Mouse (Mus musculus): ENCODE measurements around the gene Cfap65. TPM values are rescaled to one million over a fixed set of nuclear protein-coding genes. Genes with fewer than 3 reads are reported as not detected.
A peak's percentile ranks its signal among the peaks of the same experiment; 100 is the strongest.

Cfap65 gene
- total and polyA plus RNA-seq, 3 experiments: 0.04 TPM; not detected in 2

- Histone ChIP-seq H3K9ac (ENCODE audit: insufficient read depth, low read depth) (no peak overlapping the region), H3K4me2 (ENCODE audit: insufficient read depth, low read depth, poor library complexity, severe bottlenecking) (no peak overlapping the region), H3K79me2 (replicated peaks; ENCODE audit: control insufficient read depth, extremely low read depth, insufficient read depth, poor library complexity, severe bottlenecking) (no peaks in the 10 kb centered on the region)
These were observed 29.3 kb upstream of the Cfap65 start for GRCm38 (mm10) chr1:74964494-74965215.

DNA sequence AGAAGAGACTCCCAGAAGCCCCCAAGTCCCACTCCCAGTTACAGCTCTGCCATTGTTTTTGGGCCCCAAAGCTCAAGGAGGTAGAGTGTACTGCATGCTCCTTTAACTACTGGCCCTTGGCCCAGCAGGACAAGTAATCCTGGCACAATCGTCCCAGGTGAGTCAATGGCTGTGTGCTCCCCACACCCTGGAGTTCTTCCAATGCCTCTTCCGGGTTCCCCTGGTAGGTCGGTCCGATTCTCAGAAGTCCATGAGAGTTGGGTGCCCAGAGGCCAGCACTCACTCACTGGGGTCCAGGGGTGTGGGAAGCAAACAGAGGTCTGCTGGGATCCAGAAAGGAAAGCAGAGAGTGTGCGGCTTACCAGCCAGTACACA, 27.4 kb upstream of the Cfap65 start:
- Histone ChIP-seq H3K27me3 (replicated peaks) (peaks cover 11% of the 10 kb centered on the region), H3K36me3 (replicated peaks in 1 of 2; ENCODE audit: control insufficient read depth in 1 of 2, insufficient read depth in 1 of 2, low read length in 1 of 2) (no peaks in the 10 kb centered on the region), H3K4me3 (replicated peaks in 1 of 3; ENCODE audit: low read depth in 2 of 3, low read length in 2 of 3, poor library complexity in 1 of 3) (no peak overlapping the region), H3K79me2 (replicated peaks; ENCODE audit: control insufficient read depth, extremely low read depth, insufficient read depth, poor library complexity, severe bottlenecking) (no peaks in the 10 kb centered on the region), H3K9me3 (replicated peaks; ENCODE audit: low read length) (no peaks in the 10 kb centered on the region), H3K27ac (ENCODE audit: insufficient read depth, low read depth) (no peak overlapping the region), H3K4me1 (ENCODE audit: control insufficient read depth in 1 of 2, insufficient read depth in 2 of 2) (no peaks in the 10 kb centered on the region), H3K9ac (ENCODE audit: insufficient read depth, low read depth) (no peak overlapping the region), H3K4me2 (ENCODE audit: insufficient read depth, low read depth, poor library complexity, severe bottlenecking) (no peak overlapping the region)
- in situ Hi-C loops (cut with MboI; ENCODE audit: low pct_ligation_motif_present, low pct_unique_long_range_greater_than_20kb, low sequenced_read_pairs): loop anchor here (5.0 kb wide), 1 partner anchor 34 kb away; no protein-coding TSS in a partner anchor
- DNase-seq (ENCODE audit: extremely low read depth): no peak
- dilution Hi-C loops (cut with MboI; ENCODE audit: extremely low pct_ligation_motif_present, extremely low pct_unique_long_range_greater_than_20kb, low sequenced_read_pairs): no loop called here
- no peak for TF ChIP-seq TCF12 (IDR thresholded peaks at IDR 0.05; ENCODE audit: low read depth, low read length)
- no peak for TF ChIP-seq RCOR1 (conservative IDR thresholded peaks at IDR 0.05; ENCODE audit: low read depth, low read length)
- no peak for TF ChIP-seq ZMIZ1 (IDR thresholded peaks at IDR 0.05; ENCODE audit: low read depth, low read length)
- no peak for TF ChIP-seq RAD21 (IDR thresholded peaks at IDR 0.05; ENCODE audit: low read depth, low read length)
- no peak for TF ChIP-seq POLR2AphosphoS2 (IDR thresholded peaks at IDR 0.05; ENCODE audit: low read depth, low read length)
- TF ChIP-seq TBP (conservative IDR thresholded peaks at IDR 0.05; ENCODE audit: low read depth, low read length): no peak
- TF ChIP-seq ETS1 (conservative IDR thresholded peaks at IDR 0.05; ENCODE audit: low read depth, low read length): no peak
- no peak for TF ChIP-seq MYC (IDR thresholded peaks at IDR 0.05; ENCODE audit: low read depth, low read length)
- no peak for TF ChIP-seq MAX (IDR thresholded peaks at IDR 0.05; ENCODE audit: low read length)
- TF ChIP-seq ZKSCAN1 (IDR thresholded peaks at IDR 0.05; ENCODE audit: borderline replicate concordance, low read depth, low read length): no peak
- TF ChIP-seq CHD2 (IDR thresholded peaks at IDR 0.05; ENCODE audit: low read length): no peak
- no peak for TF ChIP-seq MAFK (IDR thresholded peaks at IDR 0.05; ENCODE audit: insufficient replicate concordance, low read length)
- no peak for TF ChIP-seq IRF4 (IDR thresholded peaks at IDR 0.05; ENCODE audit: low read depth, low read length)
- no peak for TF ChIP-seq UBTF (IDR thresholded peaks at IDR 0.05; ENCODE audit: low read depth, low read length)
- TF ChIP-seq ELF1 (IDR thresholded peaks at IDR 0.05; ENCODE audit: low read depth, low read length): no peak

More at GRCm38 (mm10) chr1:74964494-74965215, 29.3 kb upstream of the Cfap65 start:
- dilution Hi-C loops (cut with MboI; ENCODE audit: extremely low pct_ligation_motif_present, extremely low pct_unique_long_range_greater_than_20kb, low sequenced_read_pairs): no loop called here
- Histone ChIP-seq H3K27ac (ENCODE audit: insufficient read depth, low read depth) (no peak overlapping the region), H3K36me3 (replicated peaks in 1 of 2; ENCODE audit: control insufficient read depth in 1 of 2, insufficient read depth in 1 of 2, low read length in 1 of 2) (no peaks in the 10 kb centered on the region), H3K9me3 (replicated peaks; ENCODE audit: low read length) (no peaks in the 10 kb centered on the region), H3K4me1 (ENCODE audit: control insufficient read depth in 1 of 2, insufficient read depth in 2 of 2) (no peaks in the 10 kb centered on the region), H3K4me3 (replicated peaks in 1 of 3; ENCODE audit: low read depth in 2 of 3, low read length in 2 of 3, poor library complexity in 1 of 3) (no peak overlapping the region), H3K27me3 (replicated peaks) (peaks cover 9% of the 10 kb centered on the region)
- DNase-seq (ENCODE audit: extremely low read depth): peak; percentile 78
- in situ Hi-C loops (cut with MboI; ENCODE audit: low pct_ligation_motif_present, low pct_unique_long_range_greater_than_20kb, low sequenced_read_pairs): loop anchor here (5.0 kb wide), 1 partner anchor 33 kb away; no protein-coding TSS in a partner anchor
- TF ChIP-seq CHD2 (IDR thresholded peaks at IDR 0.05; ENCODE audit: low read length): no peak
- no peak for TF ChIP-seq TBP (conservative IDR thresholded peaks at IDR 0.05; ENCODE audit: low read depth, low read length)
- TF ChIP-seq HCFC1 (IDR thresholded peaks at IDR 0.05; ENCODE audit: low read depth, low read length): no peak
- no peak for TF ChIP-seq PAX5 (IDR thresholded peaks at IDR 0.05; ENCODE audit: low read length)
- TF ChIP-seq MAFK (IDR thresholded peaks at IDR 0.05; ENCODE audit: insufficient replicate concordance, low read length): no peak
- TF ChIP-seq KAT2A (IDR thresholded peaks at IDR 0.05; ENCODE audit: insufficient replicate concordance, low read length): no peak
- peak; percentile 34; the same call in 1 of the 2 replicates for TF ChIP-seq USF2 (conservative IDR thresholded peaks at IDR 0.05; ENCODE audit: low read depth, low read length)
- TF ChIP-seq GABPA (IDR thresholded peaks at IDR 0.05; ENCODE audit: insufficient replicate concordance, low read depth, low read length): no peak
- no peak for TF ChIP-seq CHD1 (IDR thresholded peaks at IDR 0.05; ENCODE audit: low read depth, low read length)
- no peak for TF ChIP-seq POLR2A (IDR thresholded peaks at IDR 0.05; ENCODE audit: low read depth, low read length)
- no peak for TF ChIP-seq E2F4 (IDR thresholded peaks at IDR 0.05; ENCODE audit: insufficient replicate concordance, low read depth, low read length)
- TF ChIP-seq JUN (IDR thresholded peaks at IDR 0.05; ENCODE audit: insufficient read depth, low read depth, low read length): no peak
- peak; percentile 93 for TF ChIP-seq MYC (IDR thresholded peaks at IDR 0.05; ENCODE audit: low read depth, low read length)
- peak; percentile 40; the same call in 1 of the 2 replicates for TF ChIP-seq ELF1 (IDR thresholded peaks at IDR 0.05; ENCODE audit: low read depth, low read length)
- no peak for TF ChIP-seq RCOR1 (conservative IDR thresholded peaks at IDR 0.05; ENCODE audit: low read depth, low read length)
- TF ChIP-seq NRF1 (IDR thresholded peaks at IDR 0.05; ENCODE audit: low read depth, low read length): no peak
- no peak for TF ChIP-seq TCF12 (IDR thresholded peaks at IDR 0.05; ENCODE audit: low read depth, low read length)
- no peak for TF ChIP-seq SIN3A (IDR thresholded peaks at IDR 0.05; ENCODE audit: low read length)
- no peak; the same call in 1 of the 2 replicates for TF ChIP-seq NELFE (IDR thresholded peaks at IDR 0.05; ENCODE audit: low read depth, low read length)
- TF ChIP-seq CTCF (conservative IDR thresholded peaks at IDR 0.05 in 1 of 2, IDR thresholded peaks at IDR 0.05 in 1 of 2; ENCODE audit: low read depth in 2 of 2, low read length in 2 of 2): peak; percentile 60 to 91
- peak; percentile 84 for TF ChIP-seq MAX (IDR thresholded peaks at IDR 0.05; ENCODE audit: low read length)
- TF ChIP-seq MAZ (IDR thresholded peaks at IDR 0.05; ENCODE audit: low read depth, low read length): no peak
- TF ChIP-seq UBTF (IDR thresholded peaks at IDR 0.05; ENCODE audit: low read depth, low read length): no peak
- TF ChIP-seq RAD21 (IDR thresholded peaks at IDR 0.05; ENCODE audit: low read depth, low read length): peak; percentile 86
- no peak for TF ChIP-seq EP300 (IDR thresholded peaks at IDR 0.05; ENCODE audit: low read length)
- TF ChIP-seq BHLHE40 (IDR thresholded peaks at IDR 0.05; ENCODE audit: low read depth, low read length): peak; percentile 59
- peak; percentile 55 for TF ChIP-seq USF1 (IDR thresholded peaks at IDR 0.05; ENCODE audit: low read depth, low read length)
- no peak for TF ChIP-seq ETS1 (conservative IDR thresholded peaks at IDR 0.05; ENCODE audit: low read depth, low read length)
- TF ChIP-seq ZC3H11A (IDR thresholded peaks at IDR 0.05; ENCODE audit: low read depth, low read length): 0 out of 2 replicates have a peak, but pooled peaks have one; percentile 12
- no peak for TF ChIP-seq POLR2AphosphoS2 (IDR thresholded peaks at IDR 0.05; ENCODE audit: low read depth, low read length)
- no peak for TF ChIP-seq ZKSCAN1 (IDR thresholded peaks at IDR 0.05; ENCODE audit: borderline replicate concordance, low read depth, low read length)
- TF ChIP-seq JUND (conservative IDR thresholded peaks at IDR 0.05; ENCODE audit: low read depth, low read length): no peak
- no peak for TF ChIP-seq ZMIZ1 (IDR thresholded peaks at IDR 0.05; ENCODE audit: low read depth, low read length)
- no peak for TF ChIP-seq MXI1 (IDR thresholded peaks at IDR 0.05; ENCODE audit: low read depth, low read length)
- peak; percentile 79 for TF ChIP-seq SMC3 (IDR thresholded peaks at IDR 0.05; ENCODE audit: low read depth, low read length)
- no peak for TF ChIP-seq ZNF384 (IDR thresholded peaks at IDR 0.05; ENCODE audit: low read depth, low read length)
